Mouse (Mus musculus): ENCODE measurements at regions not wholly inside any gene's neighbourhood (a gene's known extent, or its start where the extent isn't known, plus 50 kb on each side); places are given as distances from the start of the nearest gene placed in this dataset.

GRCm38 (mm10) chr3:157699961-157700360, 133.3 kb downstream of the Ptger3 start:
- no peak for DNase-seq

DNA sequence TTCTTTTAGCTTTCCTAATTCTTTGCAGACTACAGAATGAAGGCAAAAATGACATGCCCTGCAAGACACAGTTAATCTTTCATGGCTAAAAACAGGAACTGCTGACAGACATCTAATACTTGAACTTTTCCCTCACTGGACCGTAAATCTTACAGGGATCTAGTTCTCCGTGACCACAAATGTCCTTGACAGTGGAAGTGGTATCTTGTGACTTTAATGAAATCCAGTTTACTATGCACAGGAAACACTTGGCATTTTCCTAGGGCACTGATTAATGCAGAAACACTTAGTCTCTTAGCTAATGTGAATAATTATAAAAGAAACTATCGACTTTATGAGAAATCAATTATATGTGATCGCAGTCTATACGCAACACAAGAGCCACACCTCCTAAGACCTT, 131.8 kb downstream of the Ptger3 start:
- DNase-seq = no peak

DNA sequence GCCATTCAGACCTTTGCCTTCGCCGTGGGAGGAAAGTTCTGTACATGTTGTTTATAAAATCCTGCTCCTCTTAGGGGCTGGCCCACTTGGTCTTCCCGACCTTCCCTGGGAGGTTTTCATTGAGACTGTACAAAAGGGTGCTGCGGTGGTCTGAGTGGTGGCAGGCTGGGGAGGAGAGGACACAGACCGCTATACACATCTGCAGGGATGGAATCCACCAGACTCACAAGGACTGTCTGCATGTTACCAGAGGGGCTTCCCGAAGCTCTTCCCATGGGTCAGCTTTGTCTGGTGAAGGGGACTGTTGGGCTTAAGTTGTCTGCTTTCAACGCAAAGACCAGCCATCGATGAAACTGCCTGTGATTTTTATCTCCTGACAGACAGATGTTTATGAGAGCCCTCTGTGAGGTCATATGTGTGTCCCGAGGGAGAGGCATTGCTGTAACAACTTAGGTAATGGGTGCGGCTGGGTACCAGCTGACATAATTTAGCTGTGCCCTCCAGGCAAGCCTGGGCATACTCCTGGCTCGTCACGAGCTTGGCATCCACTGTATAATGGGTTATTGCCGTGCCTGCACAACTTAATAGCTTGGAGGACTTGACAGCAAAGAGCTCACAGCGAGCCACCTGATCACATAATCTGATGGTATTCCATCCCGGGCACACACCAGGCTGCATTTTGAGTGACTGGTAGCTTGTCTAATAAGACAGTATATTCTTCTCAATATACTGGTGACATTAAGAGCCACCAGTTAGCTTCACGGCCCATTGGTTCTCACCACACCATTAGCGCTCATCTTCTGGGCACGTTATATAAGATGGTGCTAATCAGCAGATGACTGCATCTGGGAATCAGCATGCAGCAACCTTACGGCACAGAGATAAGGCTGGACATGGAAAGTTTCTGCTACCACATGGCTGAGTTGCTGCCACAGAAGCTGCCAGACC, 128.7 kb downstream of the Ptger3 start:
- no peak for DNase-seq

Data from kidney, postnatal 4 days (tissue).